Mouse (Mus musculus) liver, embryonic 11.5 days (tissue): Measurements from ENCODE around the gene Ptpn3. TPM values are rescaled to one million over a fixed set of nuclear protein-coding genes. Genes with fewer than 3 reads are reported as not detected.

Experiments used
- polyA plus RNA-seq: library from polyadenylated mRNA; unstranded; fragments of >200 nt; fragmentation: Nextera tagmentation; extraction: Ambion mirVana; gene quantifications from 2 replicates; pipeline ENCODE4 v1.2.1, GENCODE M21; 2014

The Ptpn3 gene
- polyA plus RNA-seq, 1 experiment from 2014 or later = 0.89 TPM

Other genes with a start within 250 kb of the Ptpn3 start
- gene Epb41l4b, start 158.4 kb downstream of the Ptpn3 start, polyA plus RNA-seq = 2.1 and 2.3 TPM in 2 replicates
- gene Palm2, start 132.4 kb upstream of the Ptpn3 start, polyA plus RNA-seq = 0.32 and 0.71 TPM in 2 replicates